Mouse (Mus musculus) spleen, adult 18-20 months (tissue): Measurements from ENCODE around the gene Erg28.

Experiments used
- DNase-seq, 2 experiments: peaks; one replicate each; pipeline ENCODE4 v3.0.0; 2022; ENCODE audit warnings: mixed read lengths in 2 of 2

Erg28 gene

GRCm38 (mm10) chr12:85824438-85825264 is at the start of gene Erg28, which contains the start of gene Ttll5:
Erg28 (minus strand) TSS chr12:85824550.
Ttll5 (plus strand) TSS chr12:85824659.
- DNase-seq, result peak; percentile 89 to 90

DNA sequence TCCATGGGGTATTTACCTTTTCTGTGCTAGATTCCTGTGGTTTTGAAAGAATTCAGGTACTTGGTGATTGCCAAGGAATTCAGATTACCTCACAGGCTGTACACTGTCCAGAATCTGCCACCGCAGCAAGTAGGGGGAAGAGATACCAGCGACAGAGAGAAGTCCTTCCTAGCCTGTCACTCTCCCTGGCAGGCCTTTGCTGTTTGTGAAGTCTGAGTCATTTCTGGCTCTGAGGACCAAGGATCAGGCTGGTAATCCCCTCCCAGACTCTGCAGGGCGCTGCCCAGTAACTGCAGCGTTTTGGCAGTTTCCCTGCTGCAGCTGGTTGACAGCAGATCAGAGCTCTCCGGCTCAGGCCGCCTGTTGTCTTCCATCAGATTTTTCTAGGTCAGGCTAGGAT is 45.1 kb upstream of the Erg28 start:
- DNase-seq, result no peak

GRCm38 (mm10) chr12:85867125-85867524 is 42.8 kb upstream of the Erg28 start:
- DNase-seq, result no peak

DNA sequence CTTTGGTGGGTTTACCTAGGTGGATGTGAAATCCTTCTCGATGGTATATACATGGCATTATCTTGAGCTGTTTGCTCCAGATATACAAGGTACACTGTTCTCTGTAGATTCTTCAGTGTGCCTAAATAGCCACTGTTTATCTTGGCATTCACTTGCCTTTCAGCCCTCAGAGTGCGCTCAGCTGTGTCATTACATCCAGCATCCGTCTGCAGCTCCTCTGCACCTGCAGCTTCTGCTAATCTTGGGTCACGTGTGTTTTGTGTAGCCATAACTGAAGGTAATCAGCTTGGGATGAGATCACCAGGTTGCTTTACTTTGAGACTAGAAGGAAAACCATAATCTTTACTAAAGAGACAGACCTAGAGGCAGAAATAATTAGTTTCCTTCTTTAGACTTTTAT is 42.3 kb upstream of the Erg28 start:
- DNase-seq, result no peak

DNA sequence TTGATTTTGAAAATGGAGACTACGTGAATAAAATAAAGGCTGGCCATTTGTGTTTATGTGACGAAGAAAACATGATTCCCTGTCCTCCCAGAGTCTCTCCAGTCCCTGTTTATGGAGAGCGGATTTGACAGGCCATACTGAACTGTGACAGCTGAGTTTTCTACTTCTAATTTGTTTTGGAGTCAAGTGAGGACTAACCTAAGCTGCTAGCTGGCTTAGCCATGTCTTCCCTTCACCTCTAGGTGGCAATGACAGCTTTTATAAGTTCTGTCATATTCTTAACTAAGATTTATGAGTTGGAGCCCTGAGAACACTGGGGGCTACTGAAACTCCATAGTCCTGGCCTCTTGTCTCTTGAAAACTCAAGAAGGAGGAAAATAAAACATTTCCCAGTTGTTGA is 41.2 kb upstream of the Erg28 start:
- DNase-seq, result no peak

GRCm38 (mm10) chr12:85862514-85862913 is 38.2 kb upstream of the Erg28 start:
- no peak for DNase-seq

- DNase-seq, result no peak
Observed at GRCm38 (mm10) chr12:85859511-85860189, 35.3 kb upstream of the Erg28 start.

- no peak for DNase-seq
Observed at GRCm38 (mm10) chr12:85859111-85859510, 34.8 kb upstream of the Erg28 start.

GRCm38 (mm10) chr12:85857300-85857699 is 33.0 kb upstream of the Erg28 start:
- DNase-seq, result no peak

- no peak for DNase-seq
Observed at GRCm38 (mm10) chr12:85854271-85854670, 29.9 kb upstream of the Erg28 start.

- DNase-seq, result no peak
Observed at GRCm38 (mm10) chr12:85853836-85854235, 29.5 kb upstream of the Erg28 start.

GRCm38 (mm10) chr12:85850661-85851060 is 26.3 kb upstream of the Erg28 start:
- no peak for DNase-seq

- peak in 1 of 2 experiments; percentile 20 for DNase-seq
Observed at GRCm38 (mm10) chr12:85848164-85848958, 24.0 kb upstream of the Erg28 start.

DNA sequence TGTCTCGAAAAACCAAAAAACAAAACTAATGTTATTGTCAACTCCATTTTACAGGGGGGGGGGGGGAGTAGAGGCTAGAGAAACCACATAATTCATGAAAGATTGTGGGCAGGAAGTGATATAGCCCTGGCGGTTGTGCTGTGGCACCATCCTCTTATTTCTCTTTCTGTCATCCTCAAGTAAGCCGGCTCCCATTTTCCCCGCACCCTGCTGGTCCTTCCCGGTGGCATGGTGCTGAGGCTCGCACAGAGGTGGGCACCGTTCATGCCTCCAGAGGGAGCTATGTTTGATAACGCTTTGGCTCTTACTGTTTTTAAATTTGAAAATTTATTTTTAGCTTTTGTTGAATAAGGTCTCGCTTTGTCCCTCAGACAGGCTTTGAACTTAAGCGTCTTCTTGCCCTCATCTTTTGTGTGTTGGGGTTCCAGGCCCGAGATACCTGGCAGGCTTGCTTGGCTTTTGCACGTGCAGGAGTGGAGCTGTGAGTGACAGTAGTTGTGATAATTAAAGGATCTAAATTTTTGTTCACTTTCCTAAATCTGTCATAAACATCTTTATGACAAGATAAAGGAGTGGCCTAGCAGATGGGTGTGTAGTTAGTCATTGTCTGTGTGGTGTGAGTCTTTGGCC is 15.1 kb upstream of the Erg28 start:
- DNase-seq, result no peak

DNA sequence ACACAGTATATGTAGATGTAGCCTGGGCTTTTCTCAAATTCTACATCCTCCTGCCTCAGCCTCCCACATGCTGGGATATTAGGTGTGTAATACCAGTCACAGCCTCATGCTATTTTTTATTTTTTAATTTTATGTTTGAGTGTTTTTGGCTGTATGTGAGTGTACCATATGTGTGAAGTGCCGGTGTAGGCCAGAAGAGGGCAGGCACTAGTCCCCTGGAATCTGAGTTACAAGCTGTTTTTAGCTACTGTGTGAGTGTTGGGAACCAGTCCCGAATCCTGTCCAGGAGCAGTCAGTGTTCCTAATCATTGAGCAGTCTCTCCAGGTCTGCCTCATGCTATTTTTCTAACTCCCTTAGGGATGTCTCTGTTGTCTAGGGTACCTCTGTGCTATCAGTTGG is 13.4 kb upstream of the Erg28 start:
- DNase-seq, result no peak

- no peak for DNase-seq
Observed at GRCm38 (mm10) chr12:85834543-85834942, 10.2 kb upstream of the Erg28 start.

DNA sequence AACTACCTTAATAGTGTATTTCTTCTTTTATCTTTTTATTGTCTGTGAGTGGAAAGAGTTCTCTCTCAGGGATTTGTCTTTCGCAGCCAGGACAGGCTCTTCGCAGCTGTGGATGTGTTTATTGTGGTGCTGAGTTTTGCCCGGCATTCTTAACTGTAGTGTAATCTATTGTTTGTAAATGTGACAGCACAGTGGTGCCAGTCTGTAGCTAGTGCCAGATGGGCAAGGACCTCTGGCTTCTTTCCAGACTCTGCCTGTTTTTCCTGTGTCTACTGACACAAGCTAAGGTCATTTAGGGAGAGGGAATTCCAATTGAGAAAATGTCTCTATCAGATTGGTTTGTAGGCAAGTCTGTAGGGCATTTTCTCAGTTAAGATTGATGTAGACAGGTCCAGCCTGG is 6.3 kb upstream of the Erg28 start:
- DNase-seq, result no peak

DNA sequence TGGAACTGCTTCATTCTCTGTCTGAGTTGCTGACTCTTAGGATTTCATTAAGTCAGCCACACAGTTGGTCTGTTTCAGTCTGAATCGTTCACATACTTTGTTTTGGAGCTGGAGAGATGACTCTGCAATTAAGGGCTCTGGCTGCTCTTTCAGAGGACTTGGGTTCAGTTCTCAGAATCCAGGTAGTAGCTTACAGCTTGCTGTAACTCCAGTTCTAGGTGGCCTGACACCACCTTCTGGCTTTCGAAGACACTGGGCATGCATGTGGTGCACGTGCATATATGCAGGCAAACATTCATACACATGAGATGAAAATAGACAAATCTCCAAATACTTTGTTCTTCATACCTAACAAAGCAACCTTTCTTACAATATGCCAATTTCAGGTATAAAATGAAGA is 5.5 kb upstream of the Erg28 start:
- DNase-seq, result no peak

DNA sequence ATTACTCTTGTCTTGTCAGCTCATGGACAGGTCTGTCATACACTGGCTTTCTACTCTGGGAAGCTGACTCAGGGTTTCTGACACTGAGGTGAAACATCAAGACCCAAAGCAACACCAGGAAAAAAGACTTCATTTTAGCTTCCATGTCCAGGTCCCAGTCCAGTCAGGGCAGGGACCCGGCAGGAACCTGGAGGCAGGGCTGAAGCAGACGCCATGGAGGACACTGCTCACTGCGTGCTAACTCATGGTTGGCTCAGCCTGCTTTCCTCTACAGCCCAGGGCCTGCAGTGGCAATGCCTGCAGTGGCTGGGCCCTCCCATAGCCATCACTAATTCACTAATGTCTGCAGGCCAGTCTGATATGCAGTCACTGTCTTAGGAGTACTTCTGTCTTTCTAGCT is 4.5 kb upstream of the Erg28 start:
- no peak for DNase-seq

- DNase-seq, result no peak
Observed at GRCm38 (mm10) chr12:85825822-85826221, 1.5 kb upstream of the Erg28 start.

DNA sequence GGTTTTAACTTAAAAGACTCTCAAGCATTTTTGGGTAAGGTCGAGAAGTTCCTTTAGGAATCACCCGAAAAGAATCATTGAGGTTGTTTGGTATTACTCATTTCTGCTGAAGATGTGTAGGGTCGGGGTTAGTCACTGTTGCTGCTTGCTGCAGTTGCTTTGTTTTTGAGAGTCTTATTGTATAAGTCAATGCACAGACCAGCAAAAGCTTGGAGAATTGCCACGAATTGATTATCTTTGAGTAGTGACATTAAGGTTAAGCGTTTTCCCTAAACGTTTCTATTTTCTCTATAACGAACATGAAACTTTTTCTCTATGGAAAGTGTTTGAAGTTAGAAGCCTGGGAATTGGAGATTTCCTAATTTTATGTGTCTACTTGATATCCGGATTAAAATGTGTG is 1.0 kb upstream of the Erg28 start:
- DNase-seq, result no peak

DNA sequence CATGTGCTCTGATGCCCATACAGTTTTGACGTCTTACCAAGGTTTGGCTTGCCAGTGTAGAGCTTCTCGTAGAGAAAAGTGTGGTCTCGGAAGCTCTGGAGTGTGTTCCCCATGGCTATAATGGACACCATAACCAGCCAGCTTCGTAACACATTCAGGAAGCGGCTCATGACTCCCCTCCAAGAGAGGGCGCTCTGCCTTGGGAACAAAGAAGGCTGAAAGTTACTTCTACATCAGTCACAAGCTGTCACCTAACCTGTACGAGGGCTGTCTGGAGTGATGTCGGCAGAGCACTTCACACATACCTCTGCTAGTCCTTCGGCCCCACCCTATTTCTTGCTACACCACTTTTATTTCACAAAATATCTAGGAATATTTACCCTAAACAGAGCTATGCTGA is 2.3 kb downstream of the Erg28 start:
- no peak for DNase-seq

- DNase-seq, result no peak
Observed at GRCm38 (mm10) chr12:85813599-85813998, 10.8 kb downstream of the Erg28 start.
